Mouse (Mus musculus) gastrocnemius, adult 2 months (tissue): ENCODE measurements around the gene Rrp8. TPM values are rescaled to one million over a fixed set of nuclear protein-coding genes. Genes with fewer than 3 reads are reported as not detected.
"Not testable (repeated sequence)": the region's sequence is repeated elsewhere in the genome, so short reads cannot be mapped to it uniquely, and the experiment has no call there.

Experiments used
- DNase-seq: peaks from one replicate; pipeline ENCODE4 v3.0.0; 2022
- H3K27ac ChIP-seq: fragments of 200-600 bp; 2 replicates; pipeline ENCODE4 v1.8.1; 2022; ENCODE audit warnings: mild to moderate bottlenecking
- H3K4me3 ChIP-seq: fragments of 200-600 bp; 2 replicates; pipeline ENCODE4 v1.8.1; 2022; ENCODE audit warnings: mild to moderate bottlenecking, moderate library complexity
- CTCF ChIP-seq: fragments of 200-600 bp; IDR thresholded peaks from 2 replicates; pipeline ENCODE4 v1.8.1; 2022; ENCODE audit warnings: antibody characterized with exemption, mild to moderate bottlenecking, moderate library complexity
- intact Hi-C: fragments of 180-260 bp; cut with DNase I; formaldehyde crosslinking; loops from one replicate; pipeline ENCODE4 v1.15.1; 2025
- total RNA-seq, 2 experiments: library from RNA; stranded (reverse); gene quantifications; 2 replicates each; pipeline ENCODE4 v1.2.3; 2021

Rrp8 gene
- total RNA-seq, 2 experiments from 2014 or later = 12.2 to 12.3 TPM

DNA sequence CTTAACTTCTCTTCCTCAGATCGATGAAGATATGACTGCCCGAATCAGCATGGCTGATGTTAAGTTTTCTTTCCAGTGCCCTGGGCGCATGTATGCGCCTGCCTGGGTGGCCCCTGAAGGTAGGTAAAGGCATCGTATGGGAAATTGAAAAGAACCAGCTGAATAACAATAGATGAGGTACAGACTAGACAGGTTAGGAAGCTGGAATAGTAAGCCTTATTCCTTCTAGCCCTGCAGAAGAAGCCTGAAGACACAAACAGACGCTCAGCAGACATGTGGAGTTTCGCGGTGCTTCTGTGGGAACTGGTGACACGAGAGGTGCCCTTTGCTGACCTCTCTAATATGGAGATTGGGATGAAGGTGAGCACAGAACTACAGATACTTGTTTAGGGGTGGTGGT lies 4.8 kb upstream of the Rrp8 start:
- no peak for TF ChIP-seq CTCF
- intact Hi-C loops = no loop called here
- Histone ChIP-seq H3K27ac (no peak overlapping the region), H3K4me3 (no peak overlapping the region)
- no peak for DNase-seq

DNA sequence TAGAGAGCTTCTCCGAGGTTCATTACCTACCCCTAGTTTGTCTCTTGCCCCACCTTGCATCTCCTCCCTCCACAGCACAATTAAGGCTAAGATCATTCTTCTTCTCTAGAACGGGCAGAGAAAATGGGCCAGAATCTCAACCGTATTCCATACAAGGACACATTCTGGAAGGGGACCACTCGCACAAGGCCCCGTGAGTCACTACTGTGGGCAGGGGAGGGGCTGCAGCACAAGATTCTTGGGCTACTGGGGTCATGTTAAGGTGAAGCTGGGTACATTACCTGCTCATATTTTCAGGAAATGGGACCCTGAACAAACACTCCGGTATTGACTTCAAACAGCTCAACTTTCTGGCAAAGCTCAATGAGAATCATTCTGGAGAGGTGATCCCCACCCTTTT lies 3.7 kb upstream of the Rrp8 start:
- no peak for TF ChIP-seq CTCF
- no peak for DNase-seq
- no peak overlapping the region for H3K4me3 ChIP-seq
- intact Hi-C loops = no loop called here
- no peak overlapping the region for H3K27ac ChIP-seq

DNA sequence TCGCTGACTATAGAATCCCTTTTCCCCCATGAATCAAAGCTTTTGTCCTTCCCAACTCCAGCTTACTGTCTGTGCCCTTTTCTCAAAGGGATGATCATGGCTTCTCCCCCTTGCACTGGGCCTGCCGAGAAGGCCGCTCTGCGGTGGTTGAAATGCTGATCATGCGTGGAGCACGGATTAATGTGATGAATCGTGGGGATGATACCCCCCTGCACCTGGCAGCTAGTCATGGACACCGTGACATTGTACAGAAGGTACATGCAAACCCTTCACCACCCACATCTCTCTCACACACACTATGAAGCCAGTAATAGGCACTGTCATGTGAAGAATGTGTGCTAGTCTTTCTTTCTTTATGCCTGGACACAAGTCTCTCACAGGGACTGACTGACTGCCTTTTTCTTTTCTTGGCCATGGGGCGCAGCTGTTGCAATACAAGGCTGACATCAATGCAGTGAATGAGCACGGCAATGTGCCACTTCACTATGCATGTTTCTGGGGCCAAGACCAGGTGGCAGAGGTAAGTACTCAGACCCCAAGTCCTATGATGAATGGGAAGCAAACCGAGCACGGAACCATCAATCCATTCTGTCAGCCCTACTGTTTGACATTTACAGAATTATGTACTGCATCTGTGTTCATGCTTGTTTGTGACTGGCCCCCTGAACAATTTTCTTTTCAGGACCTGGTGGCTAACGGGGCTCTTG lies 3.1 kb upstream of the Rrp8 start:
- DNase-seq = no peak
- intact Hi-C loops = no loop called here
- Histone ChIP-seq H3K4me3 (no peak overlapping the region), H3K27ac (peak overlapping the region; percentile 99)
- TF ChIP-seq CTCF = no peak

DNA sequence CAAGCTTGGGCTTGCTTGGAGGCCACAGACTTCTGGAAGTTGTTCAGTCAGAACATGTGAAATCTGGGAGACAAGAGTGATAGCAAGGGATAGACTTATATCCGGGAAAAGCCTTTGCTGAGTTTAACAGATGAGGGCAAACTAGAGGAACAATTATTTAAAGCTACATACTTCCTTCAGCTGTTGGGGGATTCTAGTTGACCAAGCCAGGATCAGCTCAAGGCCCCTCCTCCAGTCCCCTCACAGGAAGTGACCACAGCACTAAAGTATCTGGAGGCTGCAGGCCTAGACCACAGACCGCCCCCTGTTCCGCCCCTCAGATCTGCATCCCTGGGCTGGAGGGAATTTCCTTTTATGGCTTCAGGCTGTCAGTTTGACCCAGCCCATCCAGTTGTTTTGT lies 1.8 kb upstream of the Rrp8 start:
- peak; percentile 68 for DNase-seq
- Histone ChIP-seq H3K27ac (peak overlapping the region; percentile 99), H3K4me3 (peak overlapping the region; percentile 77)
- no peak for TF ChIP-seq CTCF
- intact Hi-C loops = loop anchor here (5.0 to 10.0 kb wide), 2 partner anchors 97 to 184 kb away; partner anchors contain the start of genes Arfip2, Gm45799, Smpd1 and Timm10b

DNA sequence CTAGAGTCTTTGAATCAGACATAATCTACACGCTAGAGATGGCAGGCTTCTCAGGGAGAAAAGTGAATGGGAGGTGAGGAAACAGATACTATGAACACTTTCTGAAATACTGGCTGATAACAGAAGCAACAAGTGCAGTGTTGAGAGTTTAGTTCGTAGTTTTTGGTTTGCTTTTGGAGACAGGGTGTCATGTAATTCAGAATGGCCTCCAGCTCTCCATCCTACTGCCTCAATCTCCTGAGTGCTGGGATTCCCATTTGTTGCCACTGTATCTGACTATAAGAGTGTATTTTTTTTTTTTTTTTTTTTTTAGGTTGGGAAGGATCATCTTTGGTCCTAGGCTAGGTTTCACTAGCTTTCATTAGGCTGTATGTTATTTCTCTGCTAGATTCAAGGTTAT lies 1.1 kb upstream of the Rrp8 start:
- intact Hi-C loops = loop anchor here (5.0 to 10.0 kb wide), 2 partner anchors 96 to 183 kb away; partner anchors contain the start of genes Arfip2, Gm45799, Smpd1 and Timm10b
- TF ChIP-seq CTCF = no peak
- Histone ChIP-seq H3K27ac (peak overlapping the region; percentile 99), H3K4me3 (peak overlapping the region; percentile 77)
- DNase-seq = no peak

DNA sequence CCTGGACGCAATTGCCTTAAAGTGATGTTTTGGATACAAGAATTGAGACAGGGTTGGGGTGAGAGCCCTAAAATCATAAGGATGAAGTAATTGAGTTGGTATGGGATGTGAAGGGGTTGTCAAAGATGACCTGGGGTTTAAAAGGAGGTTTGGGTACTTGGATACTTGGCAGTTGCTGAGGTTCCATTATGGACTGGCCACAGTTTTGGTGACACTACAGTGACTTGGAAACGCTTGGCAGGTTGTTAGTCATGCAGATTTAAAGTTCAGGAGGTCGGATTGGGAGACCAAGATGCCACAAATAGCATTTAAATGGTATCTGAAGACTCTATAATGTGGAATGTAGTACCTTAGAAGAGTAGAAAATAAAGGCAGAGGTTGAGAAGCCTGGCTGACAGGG lies 463 bp upstream of the Rrp8 start:
- Histone ChIP-seq H3K27ac (peak overlapping the region; percentile 99), H3K4me3 (peak overlapping the region; percentile 77)
- intact Hi-C loops = loop anchor here (2.0 to 10.0 kb wide), 3 partner anchors 73 to 183 kb away; partner anchors contain the start of genes Arfip2, Gm45799, Mrpl17 and Smpd1
- no peak for DNase-seq
- no peak for TF ChIP-seq CTCF

DNA sequence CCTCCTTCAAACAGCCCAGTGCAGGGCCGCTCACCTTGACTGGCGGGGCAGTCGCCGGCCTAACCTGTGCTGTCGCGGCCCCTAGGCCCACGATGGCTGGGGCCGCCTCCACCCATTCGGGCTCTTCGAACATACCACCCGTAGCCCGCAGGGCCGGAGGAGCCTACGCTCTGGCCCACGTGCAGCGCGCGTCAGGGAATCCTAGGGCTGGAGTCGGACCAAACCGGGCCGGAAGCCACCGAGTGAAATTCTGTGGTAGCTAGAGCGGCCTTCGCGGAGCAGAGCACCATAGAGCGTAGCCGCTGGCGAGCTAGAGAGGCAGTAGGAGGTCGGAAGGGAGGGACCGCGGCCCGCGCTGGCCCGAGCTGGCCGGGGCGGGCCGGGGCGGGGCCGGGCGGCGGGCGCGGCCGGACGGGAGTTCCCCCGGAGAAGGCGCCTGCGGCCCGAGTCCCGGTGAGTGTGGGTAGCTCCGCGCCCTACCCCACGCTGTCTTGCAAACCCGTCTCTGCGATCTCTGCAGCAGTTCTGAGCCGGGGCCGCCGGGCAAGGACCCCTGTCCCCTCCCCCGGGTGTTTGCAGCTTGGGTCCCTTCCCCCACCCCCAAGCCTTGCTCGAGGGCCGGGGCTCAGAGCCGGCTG lies 802 bp downstream of the Rrp8 start, which contains the start of gene Ilk:
TSS of gene Ilk (plus strand) at position 329 of the 638 bp plus-strand sequence.
- Histone ChIP-seq H3K27ac (peak within 1 kb of the TSS; percentile 99), H3K4me3 (peak within 1 kb of the TSS; percentile 77)
- intact Hi-C loops = loop anchor here (2.0 to 10.0 kb wide), 3 partner anchors 74 to 182 kb away; partner anchors contain the start of genes Arfip2, Gm45799, Mrpl17 and Smpd1
- TF ChIP-seq CTCF = 0 out of 2 replicates have a peak, but pooled peaks have one; percentile 8
- DNase-seq = peak; percentile 97

DNA sequence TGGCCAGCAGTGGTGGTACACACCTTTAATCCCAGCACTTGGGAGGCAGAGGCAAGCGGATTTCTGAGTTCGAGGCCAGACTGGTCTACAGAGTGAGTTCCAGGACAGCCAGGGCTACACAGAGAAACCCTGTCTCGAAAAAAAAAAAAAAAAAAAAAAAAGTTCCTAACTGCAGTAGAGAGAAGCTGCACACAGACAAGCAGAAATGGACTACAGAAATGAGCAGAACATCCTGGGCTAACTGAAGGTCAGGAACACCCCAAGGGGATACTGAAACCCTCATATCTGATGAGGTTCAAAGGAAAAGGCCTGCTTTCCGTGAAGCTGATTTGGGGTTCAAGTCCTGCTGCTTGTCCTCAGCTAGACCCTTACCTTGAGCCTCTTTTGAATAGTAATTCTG lies 1.7 kb downstream of the Rrp8 start:
- intact Hi-C loops = loop anchor here (5.0 to 10.0 kb wide), 2 partner anchors 93 to 181 kb away; partner anchors contain the start of genes Arfip2, Gm45799, Smpd1 and Timm10b
- peak overlapping the region; percentile 77 for H3K4me3 ChIP-seq
- not testable (repeated sequence) for DNase-seq
- peak overlapping the region; percentile 99 for H3K27ac ChIP-seq

DNA sequence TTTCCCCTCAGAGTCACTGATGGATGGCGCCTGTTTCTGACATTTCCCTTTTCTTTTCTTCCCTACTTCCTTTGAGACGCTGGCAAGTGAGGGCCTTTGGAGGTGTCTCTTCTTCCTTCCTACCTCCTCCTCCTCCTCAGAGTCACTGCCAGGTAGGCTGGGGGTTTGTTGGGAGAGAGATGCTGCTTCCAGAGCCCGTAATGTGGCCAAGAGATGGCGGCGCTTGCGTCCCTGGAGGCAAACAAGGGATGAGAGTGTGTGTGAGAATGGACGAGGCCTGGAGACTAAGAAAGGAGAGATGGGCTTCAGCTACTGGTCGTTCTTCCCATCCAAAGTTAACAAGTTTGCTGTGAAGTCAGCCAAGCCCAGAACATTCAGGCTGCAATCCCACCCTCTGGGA lies 2.4 kb downstream of the Rrp8 start:
- DNase-seq = no peak
- intact Hi-C loops = loop anchor here (5.0 to 10.0 kb wide), 2 partner anchors 93 to 180 kb away; partner anchors contain the start of genes Arfip2, Gm45799, Smpd1 and Timm10b
- peak overlapping the region; percentile 99 for H3K27ac ChIP-seq
- no peak for TF ChIP-seq CTCF
- no peak overlapping the region for H3K4me3 ChIP-seq

DNA sequence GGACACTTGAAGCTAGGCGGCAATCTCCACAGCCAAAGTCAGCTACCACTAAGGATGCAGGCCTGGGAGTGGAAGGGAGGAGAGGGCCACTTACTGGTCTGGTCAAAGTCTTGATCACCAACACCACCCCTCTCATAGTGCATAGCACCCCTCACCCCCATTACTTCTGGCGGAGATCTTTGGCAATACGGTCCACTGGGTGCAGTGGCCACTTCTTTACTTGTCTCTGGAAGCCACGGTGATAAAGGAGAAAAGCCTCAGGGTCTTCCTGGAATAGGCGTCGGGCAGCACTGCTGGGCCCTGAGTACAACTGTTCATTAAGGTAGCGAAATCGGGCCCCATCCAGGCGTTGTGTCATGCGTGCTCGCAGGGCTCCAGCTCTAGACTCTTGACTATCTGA lies 3.3 kb downstream of the Rrp8 start:
- H3K4me3 ChIP-seq = no peak overlapping the region
- intact Hi-C loops = loop anchor here (10.0 kb wide), 1 partner anchor 179 kb away; the partner anchor contains the start of gene Smpd1
- no peak for TF ChIP-seq CTCF
- DNase-seq = no peak
- H3K27ac ChIP-seq = no peak overlapping the region

DNA sequence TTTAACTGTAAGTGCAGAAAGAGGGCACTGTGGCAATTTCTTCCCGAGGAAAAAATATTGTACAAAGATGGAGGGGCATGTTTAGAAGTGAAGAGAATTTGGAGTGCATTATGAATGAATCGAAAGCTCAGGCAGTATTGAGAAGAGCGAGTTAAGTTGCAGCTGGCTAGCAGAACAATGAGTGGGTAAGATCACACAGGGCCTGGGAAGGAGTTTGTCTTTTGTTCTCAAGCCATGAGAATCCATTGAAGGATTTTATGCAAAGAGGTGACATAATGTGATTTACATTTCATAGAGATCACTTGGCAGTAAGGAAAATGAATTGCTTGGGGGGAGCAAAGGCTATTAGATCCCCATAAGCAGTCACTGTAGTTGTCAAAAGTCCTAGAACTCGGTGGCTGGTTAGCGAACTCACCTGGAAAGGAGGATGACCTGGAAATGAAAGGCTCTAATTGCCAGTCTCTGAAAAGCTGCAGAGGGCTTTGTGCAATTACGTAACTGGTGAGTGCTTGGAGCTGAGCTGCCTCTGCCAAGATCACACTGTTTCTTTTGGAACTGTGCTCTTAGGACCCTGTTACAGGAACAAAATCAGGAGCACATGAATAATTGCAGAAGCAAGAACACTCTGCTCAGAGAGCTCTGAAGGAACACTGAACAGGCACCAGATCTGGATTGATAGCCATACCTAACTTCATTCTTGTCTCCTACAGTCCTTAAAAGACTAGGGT lies 8.3 kb downstream of the Rrp8 start:
- H3K4me3 ChIP-seq = no peak overlapping the region
- TF ChIP-seq CTCF = no peak
- intact Hi-C loops = loop anchor here (1.0 kb wide), 1 partner anchor 85 kb away; no protein-coding TSS in a partner anchor
- H3K27ac ChIP-seq = peak overlapping the region; percentile 25; the same call in 1 of the 2 replicates
- DNase-seq = no peak

DNA sequence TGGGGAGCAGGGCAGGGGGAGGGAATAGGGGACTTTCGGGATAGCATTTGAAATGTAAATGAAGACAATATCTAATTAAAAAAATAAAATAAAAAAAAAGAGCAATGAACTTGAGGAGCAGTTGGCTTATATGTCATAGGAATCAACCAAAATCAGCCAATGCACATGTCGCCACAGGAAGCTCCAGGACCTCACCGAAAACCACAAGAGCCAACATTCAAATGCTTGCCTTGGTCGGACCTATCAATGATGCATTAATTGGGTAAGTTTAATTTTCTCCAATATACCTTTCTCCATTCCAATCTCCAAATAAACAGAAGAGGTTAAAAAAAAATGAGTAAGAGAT lies 10.2 kb downstream of the Rrp8 start:
- no peak for DNase-seq
- no peak for TF ChIP-seq CTCF
- Histone ChIP-seq H3K4me3 (no peak overlapping the region), H3K27ac (no peak overlapping the region)
- intact Hi-C loops = loop anchor here (1.0 kb wide), 1 partner anchor 90 kb away; no protein-coding TSS in a partner anchor
